Comparison of ENCODE assay signal across 26 mouse cellular contexts in the genomic region with DNA sequence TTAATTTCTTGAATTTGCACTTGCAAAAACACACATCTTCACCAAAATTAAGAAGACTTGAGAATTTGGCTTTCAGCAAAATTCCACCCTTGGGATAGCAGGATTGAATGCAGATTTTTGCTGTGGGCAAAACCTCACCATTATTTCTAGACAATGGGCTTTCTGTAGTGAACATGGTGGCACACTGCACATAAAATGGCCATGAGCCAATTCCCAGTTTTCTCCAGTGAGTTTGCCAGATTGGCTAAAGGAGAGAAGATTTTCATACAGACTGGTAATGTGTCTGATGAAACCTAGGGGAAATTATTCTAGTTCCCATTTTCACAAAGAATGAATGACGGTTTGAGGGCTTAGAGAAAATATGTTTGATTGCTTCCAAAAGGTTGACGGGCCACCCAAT.
DNase-seq lines count a peak whose midpoint lies in the region; ATAC-seq and TF ChIP-seq lines count a peak whose summit lies in the region.
"Had no signal": no experiment of that assay in that cellular context is flagged by ENCODE, and none has a peak within 500 bp of the region (broad histone marks: within the 10 kb centered on the region; RNA-seq: fewer than 3 reads in every experiment).

No protein-coding gene starts in this region.

- WGBS in limb, embryonic 14.5 days = 91% methylated on average over 2 of the region's 2 CpGs
- 93% methylated on average over 2 of the region's 2 CpGs for WGBS in limb, embryonic 10.5 days

- H3K9me3 ChIP-seq in limb, embryonic 14.5 days (ENCODE audit: control insufficient read depth, low read length) = no peaks in the 10 kb centered on the region
- H3K9me3 ChIP-seq in limb, embryonic 10.5 days (replicated peaks) = no peaks in the 10 kb centered on the region
- H3K9me3 ChIP-seq: embryonic facial prominence, embryonic 12.5 days; embryonic facial prominence, embryonic 15.5 days; heart, embryonic 10.5 days; heart, embryonic 13.5 days had no signal

- no peaks in the 10 kb centered on the region for H3K36me3 ChIP-seq in limb, embryonic 14.5 days (ENCODE audit: control insufficient read depth, insufficient read depth, low read length)
- no peaks in the 10 kb centered on the region for H3K36me3 ChIP-seq in limb, embryonic 10.5 days
- H3K36me3 ChIP-seq: embryonic facial prominence, embryonic 12.5 days; embryonic facial prominence, embryonic 15.5 days; heart, embryonic 10.5 days; heart, embryonic 13.5 days had no signal

- H3K4me1 ChIP-seq in limb, embryonic 14.5 days (ENCODE audit: control insufficient read depth, insufficient read depth, low read length) = 0 out of 2 replicates have a peak, but pooled peaks cover 4% of the 10 kb centered on the region
- H3K4me1 ChIP-seq in limb, embryonic 10.5 days = no peaks in the 10 kb centered on the region
- H3K4me1 ChIP-seq: embryonic facial prominence, embryonic 12.5 days; embryonic facial prominence, embryonic 15.5 days; heart, embryonic 10.5 days; heart, embryonic 13.5 days had no signal

- no peak for ATAC-seq in limb, embryonic 14.5 days (ENCODE audit: low FRiP score, low read depth)
- ATAC-seq: CD4-positive, CD25-positive, alpha-beta regulatory T cell, adult 4 months; forebrain, embryonic 14.5 days; forebrain, postnatal 0 days; hindbrain, postnatal 0 days; inflammation-experienced regulatory T-cells, adult 6 months; intestine, embryonic 16.5 days had no signal

- H3K4me3 ChIP-seq in limb, embryonic 14.5 days (replicated peaks; ENCODE audit: low read length) = no peak overlapping the region
- no peak overlapping the region for H3K4me3 ChIP-seq in limb, embryonic 10.5 days
- H3K4me3 ChIP-seq: embryonic facial prominence, embryonic 12.5 days; embryonic facial prominence, embryonic 15.5 days; heart, adult 2 months; heart, embryonic 10.5 days; heart, embryonic 13.5 days had no signal

- peak; percentile 7 for DNase-seq in limb, embryonic 14.5 days (ENCODE audit: low spot score)
- DNase-seq in limb, embryonic 10.5 days (ENCODE audit: low spot score) = no peak
- DNase-seq in MN1 (ENCODE audit: low spot score) (peak; percentile 12), adipocyte (ENCODE audit: low spot score) (peak; percentile 63)
- no peak for DNase-seq in testis, postnatal 14 days (ENCODE audit: low spot score)
- DNase-seq in gastrocnemius, postnatal 10 days = no peak
- DNase-seq: adrenal gland, postnatal 14 days; cerebellum, adult 11-12 months; cerebellum, adult 8-10 months; cerebellum, postnatal 25 days; forebrain, postnatal 0 days; gastrocnemius, postnatal 36 days; heart, adult 2 months; heart, postnatal 14 days; heart, postnatal 4 days; kidney, adult 18-20 months had no signal

- no peaks in the 10 kb centered on the region for H3K27me3 ChIP-seq in limb, embryonic 14.5 days (ENCODE audit: control insufficient read depth, insufficient read depth, low read length)
- H3K27me3 ChIP-seq in limb, embryonic 10.5 days (ENCODE audit: low read depth, poor library complexity, severe bottlenecking) = no peaks in the 10 kb centered on the region
- H3K27me3 ChIP-seq: embryonic facial prominence, embryonic 12.5 days; embryonic facial prominence, embryonic 15.5 days; heart, embryonic 13.5 days had no signal

- no peak for TF ChIP-seq POLR2A in limb, embryonic 14.5 days (IDR thresholded peaks at IDR 0.05; ENCODE audit: borderline replicate concordance, extremely low read depth, insufficient read depth, insufficient read length)

- no peak overlapping the region for H3K9ac ChIP-seq in limb, embryonic 14.5 days (ENCODE audit: low read depth, low read length, severe bottlenecking)
- H3K9ac ChIP-seq: embryonic facial prominence, embryonic 12.5 days; embryonic facial prominence, embryonic 15.5 days; forebrain, postnatal 0 days; heart, embryonic 13.5 days; hindbrain, embryonic 14.5 days had no signal

- H3K4me2 ChIP-seq in limb, embryonic 14.5 days (replicated peaks; ENCODE audit: low read depth, low read length, severe bottlenecking) = no peak overlapping the region
- H3K4me2 ChIP-seq: embryonic facial prominence, embryonic 12.5 days; embryonic facial prominence, embryonic 15.5 days; heart, embryonic 13.5 days; hindbrain, embryonic 14.5 days had no signal

- no peak overlapping the region for H3K27ac ChIP-seq in limb, embryonic 14.5 days (replicated peaks; ENCODE audit: low read depth, low read length)
- no peak overlapping the region for H3K27ac ChIP-seq in limb, embryonic 10.5 days
- H3K27ac ChIP-seq: embryonic facial prominence, embryonic 12.5 days; embryonic facial prominence, embryonic 15.5 days; heart, adult 2 months; heart, embryonic 10.5 days; heart, embryonic 13.5 days; hindbrain, embryonic 14.5 days; hindbrain, postnatal 0 days had no signal

Comparison
In these comparisons a context has a peak if more than half of its experiments do, and no peak if none do; other contexts are left out.
1. DNase-seq: peak in limb, embryonic 14.5 days (single experiment), MN1 (single experiment) and adipocyte (single experiment); none in limb, embryonic 10.5 days (single experiment), testis, postnatal 14 days (single experiment) and gastrocnemius, postnatal 10 days (single experiment).